Mouse (Mus musculus) kidney, adult 2 months (tissue): ENCODE results near the gene Gtf3a.

Experiments used
- CTCF ChIP-seq: fragments of 200-500 bp; conservative IDR thresholded peaks from 2 replicates; pipeline ENCODE4 v1.5.1; 2011; ENCODE audit warnings: low read depth, mild to moderate bottlenecking, control low read depth, low read length, moderate library complexity, mixed read lengths; ENCODE audit not compliant: insufficient read depth, insufficient read length
- POLR2A ChIP-seq: fragments of 200-500 bp; IDR thresholded peaks from one replicate; pipeline ENCODE4 v1.6.1; 2011; ENCODE audit warnings: low read depth, low read length, control low read depth

DNA sequence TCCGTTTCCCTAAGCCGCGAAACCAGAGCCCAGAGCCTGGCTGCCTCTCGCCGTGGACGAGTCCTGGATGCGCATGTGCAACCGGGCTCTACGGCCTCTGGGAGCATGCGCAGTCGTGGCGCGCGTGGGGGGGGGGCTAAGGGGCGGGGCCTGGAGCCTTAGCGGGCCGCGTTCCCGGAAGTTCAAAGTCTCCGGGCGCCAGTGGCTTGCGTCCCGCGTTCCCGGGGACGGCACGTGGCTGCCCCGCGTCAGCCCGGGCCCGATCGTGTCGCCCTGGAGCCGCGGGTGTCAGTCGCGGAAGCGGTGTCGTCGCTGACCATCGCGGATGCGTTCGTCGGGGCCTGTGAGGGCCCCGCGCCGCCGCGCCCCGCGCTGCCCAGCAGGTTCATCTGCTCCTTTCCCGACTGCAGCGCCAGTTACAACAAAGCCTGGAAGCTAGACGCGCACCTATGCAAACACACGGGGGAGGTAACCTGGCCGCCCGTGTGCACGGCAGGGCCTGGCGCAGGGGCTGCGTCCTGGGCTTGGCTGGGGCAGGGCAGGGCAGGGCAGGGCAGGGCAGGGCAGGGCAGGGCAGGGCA lies at the start of gene Gtf3a:
- TF ChIP-seq CTCF (no peak), POLR2A (peak; percentile 78)
